Mouse (Mus musculus) liver, embryonic 14.5 days (tissue): ENCODE results near the gene Ccn5. TPM values are rescaled to one million over a fixed set of nuclear protein-coding genes. Genes with fewer than 3 reads are reported as not detected.

ENCODE experiments used
- ATAC-seq: fragments of 200-750 bp; cut with Nextera tagmentation; 2 replicates; pipeline ENCODE4 v1.8.0; 2017; ENCODE audit warnings: moderate number of reproducible peaks, mild to moderate bottlenecking, moderate library complexity; ENCODE audit not compliant: insufficient read depth
- DNase-seq, 3 experiments: peaks; one replicate each; pipeline ENCODE4 v3.0.0-alpha.2; 2012 to 2013; ENCODE audit warnings: low read depth in 3 of 3, low spot score in 3 of 3
- H3K27ac ChIP-seq: fragments of 300-500 bp; sonication (generic); 2 replicates; pipeline ENCODE4 v1.5.1; 2014; ENCODE audit warnings: moderate library complexity, mild to moderate bottlenecking, control low read depth, inconsistent platforms
- H3K27me3 ChIP-seq: fragments of 300-500 bp; sonication (generic); 2 replicates; pipeline ENCODE4 v1.6.1; 2014; ENCODE audit warnings: mild to moderate bottlenecking, low read length, moderate library complexity; ENCODE audit not compliant: control insufficient read depth, insufficient read depth
- H3K36me3 ChIP-seq: fragments of 300-500 bp; sonication (generic); replicated peaks from 2 replicates; pipeline ENCODE4 v1.6.1; 2014; ENCODE audit warnings: low read depth; ENCODE audit not compliant: control insufficient read depth, insufficient read depth
- H3K4me1 ChIP-seq, 2 experiments: fragments of 200-500 bp in 1 of 2; fragments of 300-500 bp in 1 of 2; sonication (generic) in 1 of 2; replicated peaks; 2 replicates each; pipeline ENCODE4 v1.6.1; 2012 to 2014; ENCODE audit warnings: antibody characterized with exemption in 1 of 2, inconsistent platforms in 1 of 2, low read length in 1 of 2; ENCODE audit not compliant: control insufficient read depth in 2 of 2, insufficient read depth in 2 of 2
- H3K4me2 ChIP-seq: fragments of 300-500 bp; sonication (generic); 2 replicates; pipeline ENCODE4 v1.6.1; 2014; ENCODE audit warnings: low read depth, mild to moderate bottlenecking, control low read depth, moderate library complexity
- H3K4me3 ChIP-seq, 2 experiments: fragments of 200-500 bp in 1 of 2; fragments of 300-500 bp in 1 of 2; sonication (generic) in 1 of 2; 2 replicates each; pipeline ENCODE4 v1.5.1; 2012 to 2014; ENCODE audit warnings: low read depth in 2 of 2, low read length in 2 of 2, mild to moderate bottlenecking in 2 of 2, control low read depth in 1 of 2, inconsistent platforms in 1 of 2, moderate library complexity in 1 of 2; ENCODE audit not compliant: insufficient read depth in 1 of 2
- H3K9ac ChIP-seq: fragments of 300-500 bp; sonication (generic); replicated peaks from 2 replicates; pipeline ENCODE4 v1.6.1; 2014; ENCODE audit warnings: mild to moderate bottlenecking, control low read depth, moderate library complexity
- H3K9me3 ChIP-seq: fragments of 300-500 bp; sonication (generic); 2 replicates; pipeline ENCODE4 v1.6.1; 2016; ENCODE audit warnings: low read length, mixed read lengths; ENCODE audit not compliant: control insufficient read depth
- CTCF ChIP-seq: IDR thresholded peaks from 2 replicates; pipeline ENCODE4 v1.5.1; 2016; ENCODE audit warnings: antibody characterized with exemption, low read depth, control low read depth
- EP300 ChIP-seq: IDR thresholded peaks from 2 replicates; pipeline ENCODE4 v1.6.1; 2016; ENCODE audit warnings: antibody characterized with exemption, low read depth
- WGBS: fragments of 180-500 bp; shearing (Covaris S2); extraction: QIAGEN DNeasy Blood & Tissue Kit; methylation state at CpG from one replicate; pipeline ENCODE4 v1.1.7; 2014; ENCODE audit not compliant: insufficient replicate concordance; 5-methylcytosine and 5-hydroxymethylcytosine counted together
- polyA plus RNA-seq, 2 experiments: library from polyadenylated mRNA; depleted of rRNA in 1 of 2; stranded (reverse) in 1 of 2; unstranded in 1 of 2; fragments of >200 nt; fragmentation: Nextera tagmentation in 1 of 2; extraction: Ambion mirVana in 1 of 2; gene quantifications; 2 replicates each; pipeline versions ENCODE4 v1.2.1 to v1.2.3; 2012 to 2014

Gene Ccn5
- polyA plus RNA-seq, 2 experiments = 0.11 TPM; not detected in 1

DNA sequence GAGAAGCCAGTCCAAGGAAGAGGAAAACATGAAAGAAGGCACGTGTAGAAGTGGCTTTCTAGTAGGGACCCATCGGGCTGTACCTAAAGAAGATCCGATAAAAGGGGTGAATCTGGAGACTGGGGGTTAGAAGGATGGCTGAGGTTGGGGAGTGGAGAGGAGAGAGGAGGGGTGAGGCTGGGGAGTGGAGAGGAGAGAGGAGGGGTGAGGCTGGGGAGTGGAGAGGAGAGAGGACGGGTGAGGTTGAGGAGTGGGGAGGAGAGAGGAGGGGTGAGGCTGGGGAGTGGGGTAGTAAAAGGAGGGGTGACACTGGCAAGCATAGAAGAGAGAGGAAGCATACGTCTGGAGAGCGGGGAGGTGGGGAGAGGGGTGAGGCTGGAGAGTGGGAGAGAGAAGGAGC is 36.6 kb downstream of the Ccn5 start:
- WGBS = 60% methylated on average over 6 of the region's 6 CpGs
- DNase-seq = no peak
- Histone ChIP-seq H3K4me1 (no peaks in the 10 kb centered on the region), H3K4me2 (no peak overlapping the region), H3K9me3 (no peaks in the 10 kb centered on the region), H3K27me3 (peaks cover 31% of the 10 kb centered on the region), H3K27ac (no peak overlapping the region), H3K4me3 (no peak overlapping the region), H3K9ac (no peak overlapping the region), H3K36me3 (no peaks in the 10 kb centered on the region)
- TF ChIP-seq CTCF (no peak), EP300 (no peak)
- ATAC-seq = no peak

DNA sequence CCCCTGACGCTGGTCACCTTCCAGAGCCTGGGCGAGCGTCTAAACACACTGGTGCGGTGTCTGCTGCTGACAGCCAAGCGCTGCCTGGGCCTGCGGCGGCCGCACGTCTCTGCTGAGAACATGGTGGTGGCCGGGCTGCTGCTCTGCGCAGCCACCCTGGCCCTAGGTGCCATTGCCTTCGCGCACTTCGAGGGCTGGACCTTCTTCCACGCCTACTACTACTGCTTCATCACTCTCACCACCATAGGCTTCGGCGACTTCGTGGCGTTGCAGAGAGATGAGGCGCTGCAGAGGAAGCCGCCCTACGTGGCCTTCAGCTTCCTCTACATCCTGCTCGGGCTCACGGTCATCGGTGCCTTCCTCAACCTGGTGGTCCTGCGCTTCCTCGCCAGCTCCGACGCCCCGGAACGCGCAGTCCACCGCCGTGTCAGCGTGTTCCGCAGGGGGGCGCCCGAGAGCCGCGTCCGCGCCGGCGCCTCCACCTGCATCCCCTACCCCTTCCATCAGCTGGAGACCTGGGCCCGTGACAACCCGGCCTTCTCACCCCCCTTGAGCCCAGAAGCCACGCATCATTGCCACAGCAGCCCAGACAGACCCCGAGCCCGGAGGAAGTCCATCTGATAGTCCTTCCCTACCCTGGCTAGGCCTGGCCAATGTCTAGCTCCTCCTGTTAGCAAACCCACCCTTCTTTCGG is 37.7 kb downstream of the Ccn5 start:
- H3K4me2 ChIP-seq = no peak overlapping the region
- H3K36me3 ChIP-seq = no peaks in the 10 kb centered on the region
- H3K9ac ChIP-seq = no peak overlapping the region
- H3K4me1 ChIP-seq = no peaks in the 10 kb centered on the region
- no peak overlapping the region for H3K27ac ChIP-seq
- TF ChIP-seq EP300 (no peak), CTCF (peak; percentile 64)
- H3K4me3 ChIP-seq = no peak overlapping the region
- no peak for DNase-seq
- WGBS = 11% methylated on average over 50 of the region's 50 CpGs
- peaks cover 25% of the 10 kb centered on the region for H3K27me3 ChIP-seq
- ATAC-seq = no peak
- no peaks in the 10 kb centered on the region for H3K9me3 ChIP-seq

DNA sequence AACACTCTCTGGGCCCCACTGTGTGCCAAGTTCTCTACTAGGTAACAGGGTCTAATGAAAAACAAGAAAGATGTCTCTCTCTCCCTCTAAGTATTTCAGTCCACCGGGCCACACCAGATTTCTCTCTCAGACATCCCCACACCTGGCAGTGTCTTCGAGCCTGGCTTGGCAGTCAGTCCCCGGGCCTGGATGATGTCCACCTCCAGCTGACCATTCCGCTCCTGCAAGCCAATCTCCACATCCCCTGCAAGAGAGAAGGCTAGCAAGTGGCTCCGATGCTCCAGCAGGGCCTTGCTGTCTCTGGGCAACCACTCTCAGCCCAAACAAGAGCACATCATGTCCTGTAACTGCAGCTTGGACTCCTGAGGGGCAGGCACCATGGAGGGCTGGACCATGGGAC is 44.6 kb downstream of the Ccn5 start:
- WGBS = 64% methylated on average over 5 of the region's 5 CpGs
- DNase-seq = no peak

DNA sequence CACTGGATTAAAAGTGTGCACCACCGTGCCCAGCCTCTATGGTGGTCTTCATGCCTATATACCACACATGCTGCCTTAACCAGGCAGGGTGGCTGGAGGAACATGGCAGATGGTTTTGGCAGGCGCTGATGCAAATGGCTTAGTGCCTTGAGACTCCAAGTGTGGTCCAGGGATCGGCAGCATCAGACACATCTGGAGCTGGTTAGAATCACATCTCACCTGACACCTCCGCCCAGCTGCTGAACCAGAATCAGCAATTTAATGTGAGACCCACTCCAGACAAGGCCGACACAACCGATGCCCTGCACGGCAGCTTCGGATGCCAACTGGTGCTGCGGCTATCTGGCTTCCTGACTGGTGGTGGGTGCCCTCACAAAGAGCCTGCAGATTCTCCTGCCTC is 45.4 kb downstream of the Ccn5 start:
- Histone ChIP-seq H3K9ac (no peak overlapping the region), H3K36me3 (no peaks in the 10 kb centered on the region), H3K4me3 (no peak overlapping the region), H3K27me3 (no peaks in the 10 kb centered on the region), H3K4me2 (no peak overlapping the region), H3K9me3 (no peaks in the 10 kb centered on the region), H3K4me1 (no peaks in the 10 kb centered on the region), H3K27ac (no peak overlapping the region)
- DNase-seq (no peak), ATAC-seq (no peak)
- WGBS = 70% methylated on average over 9 of the region's 9 CpGs
- TF ChIP-seq CTCF (no peak), EP300 (no peak)

More for the DNA sequence above, 44.6 kb downstream of the Ccn5 start:
- TF ChIP-seq CTCF (no peak), EP300 (no peak)
- H3K27ac ChIP-seq = no peak overlapping the region
- H3K4me2 ChIP-seq = no peak overlapping the region
- no peak for ATAC-seq
- no peaks in the 10 kb centered on the region for H3K4me1 ChIP-seq
- no peaks in the 10 kb centered on the region for H3K9me3 ChIP-seq
- no peak overlapping the region for H3K9ac ChIP-seq
- no peaks in the 10 kb centered on the region for H3K27me3 ChIP-seq
- no peaks in the 10 kb centered on the region for H3K36me3 ChIP-seq
- H3K4me3 ChIP-seq = no peak overlapping the region

DNA sequence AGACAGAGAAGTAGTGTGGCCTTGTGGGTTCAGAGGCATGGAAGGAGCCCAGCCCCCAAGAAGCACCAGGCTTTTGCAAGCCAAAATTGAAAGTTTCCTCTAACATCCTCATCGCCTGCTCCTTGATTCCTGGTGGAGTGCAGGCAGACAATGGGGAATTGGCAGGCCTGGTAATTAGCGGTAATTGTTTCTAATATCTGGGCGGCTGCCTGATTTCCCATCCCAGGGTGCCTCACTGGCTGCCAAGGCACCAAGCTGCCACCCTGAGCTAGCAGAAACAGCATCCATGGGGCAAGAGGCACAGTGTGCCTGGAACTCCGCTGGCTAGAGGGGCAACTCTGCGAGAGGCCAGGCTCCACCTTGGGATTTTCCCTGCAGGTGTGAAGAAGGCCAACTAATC is 49.1 kb downstream of the Ccn5 start:
- Histone ChIP-seq H3K9me3 (no peaks in the 10 kb centered on the region), H3K36me3 (no peaks in the 10 kb centered on the region), H3K4me1 (no peaks in the 10 kb centered on the region), H3K4me3 (no peak overlapping the region), H3K9ac (no peak overlapping the region), H3K27ac (no peak overlapping the region), H3K27me3 (no peaks in the 10 kb centered on the region), H3K4me2 (no peak overlapping the region)
- ATAC-seq (no peak), DNase-seq (no peak)
- no peak for TF ChIP-seq EP300
- no peak for TF ChIP-seq CTCF
- WGBS = 56% methylated on average over 5 of the region's 5 CpGs
